Mouse (Mus musculus): ENCODE data around the gene Cdk2ap2. TPM values are rescaled to one million over a fixed set of nuclear protein-coding genes. Genes with fewer than 3 reads are reported as not detected.

Cdk2ap2 gene
- polyA plus RNA-seq, 1 experiment, result 26.9 TPM

DNA sequence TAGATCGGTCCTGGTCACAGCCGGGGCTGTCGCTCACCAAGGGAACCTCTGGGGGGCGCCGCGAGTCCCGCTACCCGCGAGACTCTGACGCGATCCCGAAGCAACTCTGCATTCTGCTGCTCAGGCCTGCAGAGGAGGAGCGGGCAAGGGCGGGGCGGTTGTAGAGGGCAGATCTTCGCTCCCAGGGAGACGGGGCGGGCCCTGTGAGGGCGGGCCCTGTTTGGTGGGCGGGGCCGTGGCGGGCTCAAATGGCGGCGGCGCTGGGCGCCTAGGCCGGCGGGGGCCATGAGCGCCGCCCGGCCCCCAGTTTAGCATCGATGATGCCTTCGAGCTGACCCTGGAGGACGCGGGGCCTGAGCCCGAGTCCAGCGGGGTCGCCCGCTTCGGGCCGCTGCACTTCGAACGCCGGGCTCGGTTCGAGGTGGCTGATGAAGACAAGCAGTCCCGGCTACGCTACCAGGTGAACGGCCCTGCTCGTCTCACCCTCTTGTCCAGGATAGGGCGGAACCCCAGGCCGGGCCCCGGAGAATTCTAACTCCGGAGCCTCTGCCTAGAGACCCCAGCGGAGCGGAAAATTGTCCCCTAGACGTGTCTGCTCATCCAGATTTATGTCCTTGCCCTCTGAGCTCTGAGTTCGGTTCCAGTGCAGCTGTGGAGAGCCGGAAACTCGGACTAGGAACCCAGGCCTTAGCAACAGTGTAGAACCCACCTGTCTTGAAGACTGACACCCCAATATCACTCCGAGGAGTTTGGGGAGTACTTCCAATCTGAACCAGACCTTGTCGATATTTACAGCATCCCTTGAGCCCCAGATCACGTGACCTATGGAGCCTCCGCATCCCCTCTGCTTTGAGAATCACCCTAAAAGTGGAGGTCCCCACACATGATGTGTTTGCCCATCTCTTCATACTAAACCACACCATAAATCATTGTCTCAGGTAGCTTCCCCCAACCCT lies 29.0 kb downstream of the Cdk2ap2 start, which contains the start of gene Aip:
TSS of gene Aip (minus strand) at position 118 of the 956 bp plus-strand sequence.
- 0 out of 2 replicates have a peak, but pooled peaks have one; percentile 39 for TF ChIP-seq EP300 (IDR thresholded peaks at IDR 0.05; ENCODE audit: insufficient read depth, low read depth, low read length)
- peak; percentile 58 for TF ChIP-seq CTCF (IDR thresholded peaks at IDR 0.05; ENCODE audit: low read depth, low read length)
- TF ChIP-seq POLR2A (IDR thresholded peaks at IDR 0.05; ENCODE audit: insufficient read depth, low read length), result no peak
- H3K9me3 ChIP-seq (replicated peaks; ENCODE audit: control insufficient read depth, insufficient read depth, low read length, poor library complexity, severe bottlenecking), result no peaks in the 10 kb centered on the region
- H3K27me3 ChIP-seq (ENCODE audit: control insufficient read depth, insufficient read depth, low read length, poor library complexity, severe bottlenecking), result no peaks in the 10 kb centered on the region
- H3K27ac ChIP-seq (ENCODE audit: insufficient read depth, low read length), result no peak within 1 kb of the TSS
- 0 out of 2 replicates have a peak, but pooled peaks cover 1% of the 10 kb centered on the region for H3K36me3 ChIP-seq (ENCODE audit: control insufficient read depth, insufficient read depth, low read length, poor library complexity, severe bottlenecking)
- H3K9ac ChIP-seq (ENCODE audit: low read depth, poor library complexity, severe bottlenecking), result peak within 1 kb of the TSS; percentile 76
- peaks cover 1% of the 10 kb centered on the region for H3K4me1 ChIP-seq (ENCODE audit: control insufficient read depth, insufficient read depth, low read length)
- peak within 1 kb of the TSS; percentile 97 for H3K4me3 ChIP-seq (ENCODE audit: low read depth, low read length)

GRCm38 (mm10) chr19:4126759-4127495 lies 29.9 kb downstream of the Cdk2ap2 start:
- no peak for TF ChIP-seq EP300 (IDR thresholded peaks at IDR 0.05; ENCODE audit: insufficient read depth, low read depth, low read length)
- peak overlapping the region; percentile 97 for H3K4me3 ChIP-seq (ENCODE audit: low read depth, low read length)
- peaks cover 1% of the 10 kb centered on the region for H3K4me1 ChIP-seq (ENCODE audit: control insufficient read depth, insufficient read depth, low read length)
- no peaks in the 10 kb centered on the region for H3K9me3 ChIP-seq (replicated peaks; ENCODE audit: control insufficient read depth, insufficient read depth, low read length, poor library complexity, severe bottlenecking)
- H3K27ac ChIP-seq (ENCODE audit: insufficient read depth, low read length), result no peak overlapping the region
- no peaks in the 10 kb centered on the region for H3K27me3 ChIP-seq (ENCODE audit: control insufficient read depth, insufficient read depth, low read length, poor library complexity, severe bottlenecking)
- H3K36me3 ChIP-seq (ENCODE audit: control insufficient read depth, insufficient read depth, low read length, poor library complexity, severe bottlenecking), result 0 out of 2 replicates have a peak, but pooled peaks cover 3% of the 10 kb centered on the region
- peak overlapping the region; percentile 76 for H3K9ac ChIP-seq (ENCODE audit: low read depth, poor library complexity, severe bottlenecking)

- Histone ChIP-seq H3K4me3 (ENCODE audit: low read depth, low read length) (no peak overlapping the region), H3K36me3 (ENCODE audit: control insufficient read depth, insufficient read depth, low read length, poor library complexity, severe bottlenecking) (0 out of 2 replicates have a peak, but pooled peaks cover 6% of the 10 kb centered on the region), H3K9me3 (replicated peaks; ENCODE audit: control insufficient read depth, insufficient read depth, low read length, poor library complexity, severe bottlenecking) (no peaks in the 10 kb centered on the region), H3K4me1 (ENCODE audit: control insufficient read depth, insufficient read depth, low read length) (peaks cover 1% of the 10 kb centered on the region), H3K27ac (ENCODE audit: insufficient read depth, low read length) (no peak overlapping the region), H3K27me3 (ENCODE audit: control insufficient read depth, insufficient read depth, low read length, poor library complexity, severe bottlenecking) (no peaks in the 10 kb centered on the region), H3K9ac (ENCODE audit: low read depth, poor library complexity, severe bottlenecking) (no peak overlapping the region)
- no peak for TF ChIP-seq CTCF (IDR thresholded peaks at IDR 0.05; ENCODE audit: low read depth, low read length)
- no peak for TF ChIP-seq EP300 (IDR thresholded peaks at IDR 0.05; ENCODE audit: insufficient read depth, low read depth, low read length)
- TF ChIP-seq POLR2A (IDR thresholded peaks at IDR 0.05; ENCODE audit: insufficient read depth, low read length), result no peak
Measured at GRCm38 (mm10) chr19:4129462-4129861, 32.5 kb downstream of the Cdk2ap2 start.

DNA sequence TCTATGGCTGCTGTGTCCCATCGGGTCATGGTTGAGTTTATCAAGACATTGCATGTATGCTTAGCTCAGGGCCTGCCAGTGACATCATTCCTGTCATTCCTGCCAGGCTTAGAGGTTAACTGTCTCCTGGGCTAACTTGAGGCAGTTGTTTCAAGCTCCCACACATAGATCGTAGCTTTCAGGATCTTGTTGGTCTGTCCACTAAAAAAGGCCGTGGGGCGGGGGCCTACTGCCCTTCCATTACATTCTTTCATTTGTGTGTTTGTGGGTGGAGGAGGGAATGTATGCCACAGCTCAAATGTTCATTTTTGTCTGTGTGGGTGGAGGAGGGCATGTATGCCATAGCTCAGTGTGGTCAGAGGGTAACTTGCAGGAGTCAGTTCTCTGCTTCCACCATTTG lies 33.1 kb downstream of the Cdk2ap2 start:
- peaks cover 1% of the 10 kb centered on the region for H3K4me1 ChIP-seq (ENCODE audit: control insufficient read depth, insufficient read depth, low read length)
- 0 out of 2 replicates have a peak, but pooled peaks cover 6% of the 10 kb centered on the region for H3K36me3 ChIP-seq (ENCODE audit: control insufficient read depth, insufficient read depth, low read length, poor library complexity, severe bottlenecking)
- H3K27me3 ChIP-seq (ENCODE audit: control insufficient read depth, insufficient read depth, low read length, poor library complexity, severe bottlenecking), result no peaks in the 10 kb centered on the region
- H3K4me3 ChIP-seq (ENCODE audit: low read depth, low read length), result no peak overlapping the region
- H3K9ac ChIP-seq (ENCODE audit: low read depth, poor library complexity, severe bottlenecking), result no peak overlapping the region
- TF ChIP-seq CTCF (IDR thresholded peaks at IDR 0.05; ENCODE audit: low read depth, low read length) (no peak), EP300 (IDR thresholded peaks at IDR 0.05; ENCODE audit: insufficient read depth, low read depth, low read length) (no peak), POLR2A (IDR thresholded peaks at IDR 0.05; ENCODE audit: insufficient read depth, low read length) (no peak)
- no peaks in the 10 kb centered on the region for H3K9me3 ChIP-seq (replicated peaks; ENCODE audit: control insufficient read depth, insufficient read depth, low read length, poor library complexity, severe bottlenecking)
- no peak overlapping the region for H3K27ac ChIP-seq (ENCODE audit: insufficient read depth, low read length)

DNA sequence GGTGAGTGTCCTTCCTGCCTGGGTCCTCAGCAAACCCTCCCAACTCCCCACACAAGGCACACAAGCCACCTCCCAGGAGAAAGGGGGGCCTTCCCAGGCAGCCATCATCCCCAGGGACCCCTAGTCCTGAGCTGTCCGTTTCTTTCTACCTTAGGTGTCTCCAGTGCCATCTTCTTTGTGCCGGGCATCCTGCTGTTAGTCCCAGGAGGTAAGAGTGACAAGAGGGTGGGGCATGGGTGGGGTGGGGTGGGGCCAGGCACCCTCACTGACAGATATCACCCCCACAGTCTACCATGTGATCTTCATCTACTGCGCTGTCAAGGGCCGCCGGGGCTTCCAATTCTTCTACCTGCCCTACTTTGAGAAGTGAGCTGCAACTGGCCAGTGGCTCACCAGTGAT lies 34.1 kb downstream of the Cdk2ap2 start:
- Histone ChIP-seq H3K27ac (ENCODE audit: insufficient read depth, low read length) (no peak overlapping the region), H3K4me1 (ENCODE audit: control insufficient read depth, insufficient read depth, low read length) (peaks cover 3% of the 10 kb centered on the region), H3K4me3 (ENCODE audit: low read depth, low read length) (no peak overlapping the region), H3K9me3 (replicated peaks; ENCODE audit: control insufficient read depth, insufficient read depth, low read length, poor library complexity, severe bottlenecking) (no peaks in the 10 kb centered on the region), H3K9ac (ENCODE audit: low read depth, poor library complexity, severe bottlenecking) (no peak overlapping the region), H3K36me3 (ENCODE audit: control insufficient read depth, insufficient read depth, low read length, poor library complexity, severe bottlenecking) (0 out of 2 replicates have a peak, but pooled peaks cover 6% of the 10 kb centered on the region), H3K27me3 (ENCODE audit: control insufficient read depth, insufficient read depth, low read length, poor library complexity, severe bottlenecking) (no peaks in the 10 kb centered on the region)
- TF ChIP-seq POLR2A (IDR thresholded peaks at IDR 0.05; ENCODE audit: insufficient read depth, low read length), result no peak
- TF ChIP-seq CTCF (IDR thresholded peaks at IDR 0.05; ENCODE audit: low read depth, low read length), result no peak
- TF ChIP-seq EP300 (IDR thresholded peaks at IDR 0.05; ENCODE audit: insufficient read depth, low read depth, low read length), result no peak

All from ES-Bruce4 (cell line).